Mouse (Mus musculus) thymus, postnatal 36 days (tissue): ENCODE data around the gene Chdh.

Source experiments
- DNase-seq, 2 experiments: peaks; one replicate each; pipeline ENCODE4 v3.0.0; 2022; ENCODE audit warnings: mixed read lengths in 2 of 2

Gene Chdh

GRCm38 (mm10) chr14:30008733-30009575, at the start of gene Chdh, which contains the start of gene Il17rb:
Gene Chdh, plus strand, starts transcription at chr14:30009023.
Gene Il17rb, minus strand, starts transcription at chr14:30008896.
- peak; percentile 56 to 61 for DNase-seq

GRCm38 (mm10) chr14:29967611-29968010, 41.2 kb upstream of the Chdh start:
- DNase-seq, result no peak

GRCm38 (mm10) chr14:29968075-29968821, 40.6 kb upstream of the Chdh start, which contains the start of gene Selenok:
Gene Selenok, plus strand, starts transcription at chr14:29968308.
- DNase-seq, result peak; percentile 88 to 95

- DNase-seq, result no peak
Observed at GRCm38 (mm10) chr14:29971446-29971845, 37.4 kb upstream of the Chdh start.

- no peak for DNase-seq
Observed at GRCm38 (mm10) chr14:29971993-29972392, 36.8 kb upstream of the Chdh start.

- no peak for DNase-seq
Observed at GRCm38 (mm10) chr14:29976927-29977326, 31.9 kb upstream of the Chdh start.

GRCm38 (mm10) chr14:29978254-29979204, 30.3 kb upstream of the Chdh start, which contains the start of gene Actr8:
Gene Actr8, plus strand, starts transcription at chr14:29978337.
- peak; percentile 91 for DNase-seq

GRCm38 (mm10) chr14:29980447-29981205, 28.2 kb upstream of the Chdh start:
- DNase-seq, result peak; percentile 39 to 50

GRCm38 (mm10) chr14:29986096-29986495, 22.7 kb upstream of the Chdh start:
- DNase-seq, result no peak

GRCm38 (mm10) chr14:29987276-29987675, 21.5 kb upstream of the Chdh start:
- no peak for DNase-seq

- DNase-seq, result no peak
Observed at GRCm38 (mm10) chr14:29987739-29988138, 21.1 kb upstream of the Chdh start.

GRCm38 (mm10) chr14:29988337-29988736, 20.5 kb upstream of the Chdh start:
- DNase-seq, result no peak

GRCm38 (mm10) chr14:29994976-29995375, 13.8 kb upstream of the Chdh start:
- DNase-seq, result no peak

GRCm38 (mm10) chr14:29996000-29996751, 12.6 kb upstream of the Chdh start:
- no peak for DNase-seq

- no peak for DNase-seq
Observed at GRCm38 (mm10) chr14:29997345-29997744, 11.5 kb upstream of the Chdh start.

- no peak for DNase-seq
Observed at GRCm38 (mm10) chr14:29998747-29999474, 9.9 kb upstream of the Chdh start.

GRCm38 (mm10) chr14:29999475-29999811, 9.4 kb upstream of the Chdh start:
- DNase-seq, result no peak

GRCm38 (mm10) chr14:30009864-30010560, 1.2 kb downstream of the Chdh start:
- DNase-seq, result peak; percentile 46 to 62

- DNase-seq, result no peak
Observed at GRCm38 (mm10) chr14:30011886-30012560, 3.2 kb downstream of the Chdh start.
